In the genomic region with DNA sequence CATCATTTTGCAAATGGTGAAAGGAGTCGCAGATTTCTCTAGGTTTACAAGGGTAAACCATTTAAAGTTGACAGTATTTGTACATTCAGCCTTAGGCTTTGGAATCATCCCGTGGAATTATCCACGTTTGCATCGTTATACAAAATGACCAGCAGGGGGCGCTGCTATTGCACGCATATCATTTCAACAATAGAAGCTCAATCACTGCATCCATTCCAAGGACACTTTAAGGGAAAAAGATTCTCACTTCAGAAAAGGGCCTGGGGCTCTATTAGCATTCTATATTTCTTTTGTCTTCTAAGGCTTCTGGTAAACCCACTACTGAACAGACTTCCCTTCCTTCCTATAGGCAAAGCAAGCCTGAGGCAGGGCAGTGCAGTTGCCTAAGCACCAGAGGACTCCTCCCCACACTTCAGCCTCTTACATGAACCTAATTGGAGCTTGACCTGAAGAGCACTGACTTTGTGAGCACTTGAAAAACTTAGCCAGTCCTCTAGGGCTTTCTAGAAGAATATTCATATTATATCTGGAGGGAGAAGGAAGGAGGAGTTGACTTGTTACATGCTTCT, we compare ENCODE assay signal across 8 mouse cellular contexts.
DNase-seq lines count a peak whose midpoint lies in the region; ATAC-seq and TF ChIP-seq lines count a peak whose summit lies in the region.
"Had no signal": no experiment of that assay in that cellular context is flagged by ENCODE, and none has a peak within 500 bp of the region (broad histone marks: within the 10 kb centered on the region; RNA-seq: fewer than 3 reads in every experiment).

No protein-coding gene starts in this region.

- peak; percentile 63; the same call in 1 of the 2 replicates for ATAC-seq in granulocyte monocyte progenitor cell, adult 5-6 weeks (replicated peaks; ENCODE audit: poor library complexity, severe bottlenecking)
- peak; percentile 70 for ATAC-seq in megakaryocyte progenitor cell, adult 5-6 weeks (replicated peaks; ENCODE audit: poor library complexity)

- no peaks in the 10 kb centered on the region for H3K36me3 ChIP-seq in CH12.LX (replicated peaks in 1 of 2; ENCODE audit: control insufficient read depth in 1 of 2, insufficient read depth in 1 of 2, low read length in 1 of 2)
- H3K36me3 ChIP-seq: stomach, embryonic 15.5 days had no signal

- TF ChIP-seq CTCF in CH12.LX (conservative IDR thresholded peaks at IDR 0.05 in 1 of 2, IDR thresholded peaks at IDR 0.05 in 1 of 2; ENCODE audit: low read depth in 2 of 2, low read length in 2 of 2), result peak; percentile 82 to 92

- TF ChIP-seq RAD21 in CH12.LX (IDR thresholded peaks at IDR 0.05; ENCODE audit: low read depth, low read length), result peak; percentile 86

- no peaks in the 10 kb centered on the region for H3K4me1 ChIP-seq in CH12.LX (ENCODE audit: control insufficient read depth in 1 of 2, insufficient read depth in 2 of 2)
- H3K4me1 ChIP-seq: stomach, embryonic 15.5 days had no signal

- no peaks in the 10 kb centered on the region for H3K79me2 ChIP-seq in CH12.LX (replicated peaks; ENCODE audit: control insufficient read depth, extremely low read depth, insufficient read depth, poor library complexity, severe bottlenecking)

- H3K9me3 ChIP-seq in CH12.LX (replicated peaks; ENCODE audit: low read length), result no peaks in the 10 kb centered on the region
- H3K9me3 ChIP-seq: stomach, embryonic 15.5 days had no signal

- DNase-seq in CH12.LX (ENCODE audit: extremely low read depth), result peak; percentile 57
- DNase-seq in NIH3T3 (ENCODE audit: low read depth), result peak; percentile 80
- DNase-seq in cerebellum, postnatal 25 days, result peak; percentile 72 to 83
- peak; percentile 14 to 60 for DNase-seq in layer of hippocampus, adult 8-10 months (ENCODE audit: low spot score in 2 of 2)
- DNase-seq in right cerebral cortex, postnatal 4 days, result peak; percentile 79

- in situ Hi-C loops in CH12.LX (cut with MboI; ENCODE audit: low pct_ligation_motif_present, low pct_unique_long_range_greater_than_20kb, low sequenced_read_pairs), result loop anchor here (25.0 kb wide), 1 partner anchor 419 kb away; no protein-coding TSS in a partner anchor

- no peak overlapping the region for H3K4me3 ChIP-seq in CH12.LX (replicated peaks in 1 of 3; ENCODE audit: low read depth in 2 of 3, low read length in 2 of 3, poor library complexity in 1 of 3)
- H3K4me3 ChIP-seq: stomach, embryonic 15.5 days had no signal

- H3K27me3 ChIP-seq in CH12.LX (replicated peaks), result no peaks in the 10 kb centered on the region
- H3K27me3 ChIP-seq: stomach, embryonic 15.5 days had no signal

- no peak overlapping the region for H3K27ac ChIP-seq in CH12.LX (ENCODE audit: insufficient read depth, low read depth)
- H3K27ac ChIP-seq: stomach, embryonic 15.5 days had no signal

- TF ChIP-seq EP300 in CH12.LX (IDR thresholded peaks at IDR 0.05; ENCODE audit: low read length), result no peak

- no peak overlapping the region for H3K4me2 ChIP-seq in CH12.LX (ENCODE audit: insufficient read depth, low read depth, poor library complexity, severe bottlenecking)
- H3K4me2 ChIP-seq: stomach, embryonic 15.5 days had no signal

- TF ChIP-seq POLR2A in CH12.LX (IDR thresholded peaks at IDR 0.05; ENCODE audit: low read depth, low read length), result no peak

- dilution Hi-C loops in CH12.LX (cut with MboI; ENCODE audit: extremely low pct_ligation_motif_present, extremely low pct_unique_long_range_greater_than_20kb, low sequenced_read_pairs), result no loop called here

- no peak overlapping the region for H3K9ac ChIP-seq in CH12.LX (ENCODE audit: insufficient read depth, low read depth)
- H3K9ac ChIP-seq: stomach, embryonic 15.5 days had no signal

TF ChIP-seq in CH12.LX, 34 proteins besides CTCF, POLR2A, EP300 and RAD21:
- peak; percentile 85 for TF ChIP-seq SMC3 (IDR thresholded peaks at IDR 0.05; ENCODE audit: low read depth, low read length)
- no peak for TF ChIP-seq PAX5 (IDR thresholded peaks at IDR 0.05; ENCODE audit: low read length)
